Mouse (Mus musculus): ENCODE data around the gene Impg1. TPM values are rescaled to one million over a fixed set of nuclear protein-coding genes. Genes with fewer than 3 reads are reported as not detected.
A peak's percentile ranks its signal among the peaks of the same experiment; 100 is the strongest.

Impg1 gene
- polyA plus RNA-seq, 1 experiment from 2014 or later, result 0.14 TPM

- DNase-seq (ENCODE audit: low spot score) (no peak), ATAC-seq (no peak)
- Histone ChIP-seq H3K9ac (replicated peaks; ENCODE audit: low read depth) (no peak overlapping the region), H3K4me2 (replicated peaks; ENCODE audit: low read depth, low read length) (no peak overlapping the region), H3K4me3 (ENCODE audit: low read depth, low read length) (no peak overlapping the region), H3K4me1 (ENCODE audit: insufficient read depth, low read depth, low read length) (no peaks in the 10 kb centered on the region), H3K36me3 (ENCODE audit: insufficient read depth, low read length) (no peaks in the 10 kb centered on the region), H3K27me3 (replicated peaks; ENCODE audit: insufficient read depth, low read length) (no peaks in the 10 kb centered on the region), H3K27ac (ENCODE audit: low read length) (no peak overlapping the region), H3K9me3 (ENCODE audit: low read length) (no peaks in the 10 kb centered on the region)
- WGBS, result 76% methylated on average over 6 of the region's 6 CpGs
- TF ChIP-seq CTCF (IDR thresholded peaks at IDR 0.05) (no peak), EP300 (IDR thresholded peaks at IDR 0.05) (no peak)
Measured at GRCm38 (mm10) chr9:80318027-80318426, 147.3 kb downstream of the Impg1 start.

GRCm38 (mm10) chr9:80315922-80316321 is 149.4 kb downstream of the Impg1 start:
- Histone ChIP-seq H3K27me3 (replicated peaks; ENCODE audit: insufficient read depth, low read length) (no peaks in the 10 kb centered on the region), H3K9ac (replicated peaks; ENCODE audit: low read depth) (no peak overlapping the region), H3K4me3 (ENCODE audit: low read depth, low read length) (no peak overlapping the region), H3K36me3 (ENCODE audit: insufficient read depth, low read length) (no peaks in the 10 kb centered on the region), H3K4me2 (replicated peaks; ENCODE audit: low read depth, low read length) (no peak overlapping the region), H3K9me3 (ENCODE audit: low read length) (no peaks in the 10 kb centered on the region), H3K27ac (ENCODE audit: low read length) (no peak overlapping the region), H3K4me1 (ENCODE audit: insufficient read depth, low read depth, low read length) (no peaks in the 10 kb centered on the region)
- WGBS, result 88% methylated on average over 6 of the region's 6 CpGs
- TF ChIP-seq CTCF (IDR thresholded peaks at IDR 0.05), result no peak
- TF ChIP-seq EP300 (IDR thresholded peaks at IDR 0.05), result no peak
- ATAC-seq, result no peak
- no peak for DNase-seq (ENCODE audit: low spot score)

DNA sequence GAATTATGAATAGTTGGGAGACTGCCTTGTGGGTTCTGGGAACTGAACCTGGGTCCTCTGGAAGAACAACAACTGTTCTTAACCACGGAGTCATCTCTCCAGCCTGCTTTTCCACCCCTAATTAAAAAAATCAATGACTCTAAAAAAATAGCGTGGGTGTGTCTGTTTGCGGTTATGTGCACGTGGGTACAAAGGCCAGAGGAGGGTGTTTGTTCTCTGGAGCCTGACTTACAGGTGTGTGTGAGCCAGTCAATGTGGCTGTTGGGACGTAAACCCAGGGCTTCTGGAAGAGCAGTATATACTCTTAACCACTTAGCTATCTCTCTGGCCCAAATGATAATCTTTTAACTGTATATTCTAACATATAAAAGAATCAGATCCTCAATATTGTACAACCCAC is 151.7 kb downstream of the Impg1 start:
- H3K36me3 ChIP-seq (ENCODE audit: insufficient read depth, low read length), result peaks cover 4% of the 10 kb centered on the region; the same call in 1 of the 2 replicates
- DNase-seq (ENCODE audit: low spot score) (no peak), ATAC-seq (no peak)
- no peaks in the 10 kb centered on the region for H3K27me3 ChIP-seq (replicated peaks; ENCODE audit: insufficient read depth, low read length)
- no peak overlapping the region for H3K4me2 ChIP-seq (replicated peaks; ENCODE audit: low read depth, low read length)
- H3K9me3 ChIP-seq (ENCODE audit: low read length), result no peaks in the 10 kb centered on the region
- 77% methylated on average over 5 of the region's 5 CpGs for WGBS
- H3K4me1 ChIP-seq (ENCODE audit: insufficient read depth, low read depth, low read length), result no peaks in the 10 kb centered on the region
- H3K27ac ChIP-seq (ENCODE audit: low read length), result no peak overlapping the region
- no peak overlapping the region for H3K9ac ChIP-seq (replicated peaks; ENCODE audit: low read depth)
- no peak overlapping the region for H3K4me3 ChIP-seq (ENCODE audit: low read depth, low read length)
- TF ChIP-seq CTCF (IDR thresholded peaks at IDR 0.05), result no peak

GRCm38 (mm10) chr9:80307629-80308028 is 157.7 kb downstream of the Impg1 start:
- Histone ChIP-seq H3K9ac (replicated peaks; ENCODE audit: low read depth) (no peak overlapping the region), H3K27ac (ENCODE audit: low read length) (no peak overlapping the region), H3K9me3 (ENCODE audit: low read length) (no peaks in the 10 kb centered on the region), H3K27me3 (replicated peaks; ENCODE audit: insufficient read depth, low read length) (no peaks in the 10 kb centered on the region), H3K4me3 (ENCODE audit: low read depth, low read length) (no peak overlapping the region), H3K4me1 (ENCODE audit: insufficient read depth, low read depth, low read length) (no peaks in the 10 kb centered on the region), H3K36me3 (ENCODE audit: insufficient read depth, low read length) (peaks cover 21% of the 10 kb centered on the region; the same call in 1 of the 2 replicates), H3K4me2 (replicated peaks; ENCODE audit: low read depth, low read length) (no peak overlapping the region)
- ATAC-seq (no peak), DNase-seq (ENCODE audit: low spot score) (no peak)
- TF ChIP-seq CTCF (IDR thresholded peaks at IDR 0.05) (no peak), EP300 (IDR thresholded peaks at IDR 0.05) (no peak)
- 88% methylated on average over 13 of the region's 13 CpGs for WGBS

DNA sequence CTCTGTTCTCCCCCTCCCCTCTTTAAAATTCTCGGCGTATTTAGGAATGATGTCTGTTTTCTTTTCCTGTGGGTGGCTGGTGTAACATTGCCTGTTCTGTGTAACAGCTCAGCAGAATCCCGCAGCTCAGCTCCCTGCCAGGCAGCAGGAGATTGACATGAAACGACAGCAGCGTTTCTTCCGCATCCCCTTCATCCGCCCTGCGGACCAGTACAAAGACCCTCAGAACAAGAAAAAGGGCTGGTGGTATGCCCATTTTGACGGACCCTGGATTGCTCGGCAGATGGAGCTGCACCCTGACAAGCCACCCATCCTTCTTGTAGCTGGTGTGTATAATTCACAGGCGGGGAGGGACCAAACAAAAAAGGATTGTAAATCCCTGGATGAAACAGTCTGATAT is 158.4 kb downstream of the Impg1 start:
- Histone ChIP-seq H3K27ac (ENCODE audit: low read length) (no peak overlapping the region), H3K27me3 (replicated peaks; ENCODE audit: insufficient read depth, low read length) (no peaks in the 10 kb centered on the region), H3K9me3 (ENCODE audit: low read length) (no peaks in the 10 kb centered on the region), H3K36me3 (ENCODE audit: insufficient read depth, low read length) (peaks cover 21% of the 10 kb centered on the region; the same call in 1 of the 2 replicates), H3K4me2 (replicated peaks; ENCODE audit: low read depth, low read length) (no peak overlapping the region), H3K9ac (replicated peaks; ENCODE audit: low read depth) (no peak overlapping the region), H3K4me3 (ENCODE audit: low read depth, low read length) (no peak overlapping the region), H3K4me1 (ENCODE audit: insufficient read depth, low read depth, low read length) (no peaks in the 10 kb centered on the region)
- 69% methylated on average over 11 of the region's 11 CpGs for WGBS
- ATAC-seq (no peak), DNase-seq (ENCODE audit: low spot score) (no peak)
- TF ChIP-seq EP300 (IDR thresholded peaks at IDR 0.05) (no peak), CTCF (IDR thresholded peaks at IDR 0.05) (no peak)

DNA sequence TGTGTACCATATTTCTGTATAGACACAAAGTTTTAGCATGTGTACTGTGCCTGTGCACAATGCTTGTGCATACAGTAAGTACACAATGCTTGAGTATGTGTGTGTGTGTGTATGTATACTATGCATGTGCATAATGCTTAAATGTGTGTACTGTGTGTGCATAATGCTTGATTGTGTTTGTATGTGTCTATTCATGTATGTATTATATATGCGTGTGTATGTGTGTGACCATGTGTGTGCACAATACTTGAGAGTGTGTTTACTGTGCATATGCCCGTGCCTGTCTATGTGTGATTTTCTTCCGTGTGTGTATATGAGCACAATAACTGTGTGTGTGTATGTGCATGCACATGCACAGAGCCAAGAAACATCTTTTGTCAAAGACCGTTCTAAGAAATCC is 158.9 kb downstream of the Impg1 start:
- ATAC-seq, result no peak
- WGBS, result 91% methylated on average over 4 of the region's 4 CpGs

GRCm38 (mm10) chr9:80303518-80303917 is 161.8 kb downstream of the Impg1 start:
- peak; percentile 44 for DNase-seq (ENCODE audit: low spot score)
- no peak for ATAC-seq
- Histone ChIP-seq H3K27ac (ENCODE audit: low read length) (no peak overlapping the region), H3K9ac (replicated peaks; ENCODE audit: low read depth) (no peak overlapping the region), H3K4me3 (ENCODE audit: low read depth, low read length) (no peak overlapping the region), H3K36me3 (ENCODE audit: insufficient read depth, low read length) (peaks cover 38% of the 10 kb centered on the region; the same call in 1 of the 2 replicates), H3K4me1 (ENCODE audit: insufficient read depth, low read depth, low read length) (no peaks in the 10 kb centered on the region), H3K4me2 (replicated peaks; ENCODE audit: low read depth, low read length) (no peak overlapping the region), H3K27me3 (replicated peaks; ENCODE audit: insufficient read depth, low read length) (no peaks in the 10 kb centered on the region), H3K9me3 (ENCODE audit: low read length) (no peaks in the 10 kb centered on the region)
- 68% methylated on average over 4 of the region's 4 CpGs for WGBS
- TF ChIP-seq EP300 (IDR thresholded peaks at IDR 0.05) (no peak), CTCF (IDR thresholded peaks at IDR 0.05) (peak; percentile 56)

More for the DNA sequence above, 158.9 kb downstream of the Impg1 start:
- TF ChIP-seq EP300 (IDR thresholded peaks at IDR 0.05), result no peak
- TF ChIP-seq CTCF (IDR thresholded peaks at IDR 0.05), result no peak
- Histone ChIP-seq H3K27me3 (replicated peaks; ENCODE audit: insufficient read depth, low read length) (no peaks in the 10 kb centered on the region), H3K4me1 (ENCODE audit: insufficient read depth, low read depth, low read length) (no peaks in the 10 kb centered on the region), H3K4me2 (replicated peaks; ENCODE audit: low read depth, low read length) (no peak overlapping the region), H3K9me3 (ENCODE audit: low read length) (no peaks in the 10 kb centered on the region), H3K27ac (ENCODE audit: low read length) (no peak overlapping the region), H3K36me3 (ENCODE audit: insufficient read depth, low read length) (peaks cover 21% of the 10 kb centered on the region; the same call in 1 of the 2 replicates), H3K9ac (replicated peaks; ENCODE audit: low read depth) (no peak overlapping the region), H3K4me3 (ENCODE audit: low read depth, low read length) (no peak overlapping the region)
- no peak for DNase-seq (ENCODE audit: low spot score)

All from lung, postnatal 0 days (tissue).